Mouse (Mus musculus): ENCODE results near the gene Gm11492.

The Gm11492 gene

DNA sequence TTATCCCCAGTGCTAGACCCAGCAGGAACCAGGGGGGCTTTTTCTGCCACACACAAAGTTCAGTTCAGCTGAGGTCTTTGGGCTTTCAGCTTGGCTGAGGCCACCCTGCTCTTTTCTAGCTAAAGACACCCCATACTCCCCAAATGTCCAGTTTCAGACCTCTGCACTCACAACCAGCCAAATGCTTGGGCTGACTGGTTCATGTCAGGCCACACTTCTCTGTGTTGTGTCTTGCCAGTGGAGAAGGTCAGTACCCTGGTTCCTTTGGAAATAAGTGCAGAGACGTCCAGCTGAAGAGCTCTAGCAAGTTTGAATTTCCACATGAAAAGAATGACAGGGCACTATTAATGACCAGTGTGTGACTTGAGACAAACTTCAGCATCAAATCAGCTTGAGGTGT lies 13.3 kb downstream of the Gm11492 start:
- DNase-seq: no peak

DNA sequence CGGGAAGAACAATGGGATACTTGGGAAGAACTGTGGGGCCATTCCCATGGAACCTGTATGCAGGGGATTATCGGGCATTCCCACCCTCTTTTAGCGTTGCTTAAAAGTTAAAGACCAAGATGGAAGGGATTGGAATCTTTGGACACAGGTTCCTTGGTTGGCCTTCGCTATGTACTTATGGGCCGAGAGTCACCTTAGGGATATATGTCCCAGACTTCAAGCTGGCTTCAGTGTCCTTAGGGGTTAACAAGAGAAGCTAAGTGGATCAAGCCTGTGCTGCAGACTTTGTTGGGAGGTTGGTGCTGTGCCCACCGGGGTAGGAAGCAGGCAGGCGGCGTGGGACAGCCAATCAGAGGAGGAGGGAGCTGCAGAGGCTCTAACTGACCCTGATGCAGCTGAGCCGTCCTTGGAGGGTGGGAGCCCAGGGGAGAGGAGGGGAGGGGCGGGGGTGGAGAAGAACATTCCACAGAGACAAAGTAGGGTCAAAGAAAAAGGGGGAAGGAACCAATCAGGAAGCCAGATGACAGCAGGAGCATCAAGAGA lies 14.2 kb downstream of the Gm11492 start:
- peak in 1 of 2 experiments; percentile 11 for DNase-seq

DNA sequence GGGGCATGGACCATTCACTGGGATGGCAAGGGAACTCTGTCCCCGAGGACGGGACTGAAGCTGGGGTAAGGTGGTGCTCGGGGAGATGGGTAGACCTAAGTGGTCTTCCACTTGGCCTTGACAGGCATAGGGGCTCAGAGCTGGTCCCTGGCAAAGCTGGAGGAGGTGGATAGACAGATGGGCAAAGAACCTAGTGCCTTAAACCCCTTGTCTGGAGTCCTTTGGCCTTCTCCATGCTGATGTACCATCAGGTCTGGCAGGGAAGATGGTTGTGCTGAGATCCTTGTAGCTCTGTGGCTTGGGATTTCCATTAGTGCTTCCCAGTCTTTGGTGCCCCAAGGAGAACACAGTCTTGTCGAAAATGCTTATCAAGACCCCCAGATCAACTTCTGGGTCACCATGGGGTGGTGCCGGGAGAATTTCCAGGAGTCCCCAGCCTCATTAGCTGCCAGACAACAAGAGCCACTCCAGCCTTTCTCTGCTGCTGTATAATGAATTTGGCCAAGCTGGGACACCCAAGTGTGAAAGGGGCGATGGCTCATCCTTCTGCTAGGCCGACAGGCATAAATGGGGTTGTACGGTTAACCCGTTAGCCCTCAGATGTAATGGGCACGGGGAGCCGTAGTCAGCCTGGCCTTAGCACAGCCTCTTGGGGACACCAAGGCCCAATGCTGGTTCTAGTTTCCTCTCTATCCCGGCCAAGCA lies 14.9 kb downstream of the Gm11492 start:
- no peak for DNase-seq

GRCm38 (mm10) chr11:87581933-87582710 lies 15.7 kb downstream of the Gm11492 start:
- DNase-seq: no peak

DNA sequence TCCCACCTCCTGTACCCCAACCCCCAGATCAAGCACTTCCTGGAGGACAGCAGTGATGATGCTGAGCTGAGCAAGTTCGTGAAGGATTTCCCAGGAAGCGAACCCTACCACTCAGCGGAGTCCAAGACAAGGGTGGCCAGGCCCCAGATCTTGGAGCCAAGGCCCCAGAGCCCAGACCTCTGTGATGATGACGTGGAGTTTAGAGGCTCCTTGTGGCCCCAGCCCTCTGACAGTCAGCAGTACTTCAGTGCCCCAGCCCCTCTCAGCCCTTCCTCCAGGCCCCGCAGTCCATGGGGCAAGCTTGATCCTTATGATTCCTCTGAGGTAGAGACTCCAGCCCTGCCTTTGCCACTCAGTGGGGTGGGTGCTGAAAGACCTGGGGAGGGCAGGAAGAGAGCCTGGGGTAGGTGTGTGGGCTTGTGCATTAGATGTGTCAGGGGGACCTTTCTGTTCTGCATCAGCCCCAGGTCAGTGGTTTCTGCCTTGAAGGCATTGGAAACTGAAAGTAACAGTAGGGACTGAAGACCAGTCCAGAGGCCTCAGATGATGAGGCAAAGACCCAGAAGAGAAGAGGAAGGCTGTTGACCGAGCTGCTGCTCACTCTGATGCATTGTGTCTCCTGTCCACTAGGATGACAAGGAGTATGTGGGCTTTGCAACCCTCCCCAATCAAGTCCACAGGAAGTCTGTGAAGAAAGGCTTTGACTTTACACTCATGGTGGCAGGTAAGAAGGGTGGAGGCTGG lies 17.0 kb downstream of the Gm11492 start:
- no peak for DNase-seq

GRCm38 (mm10) chr11:87584711-87585505 lies 18.5 kb downstream of the Gm11492 start:
- DNase-seq: peak; percentile 64 to 77

GRCm38 (mm10) chr11:87587211-87587874 lies 20.9 kb downstream of the Gm11492 start:
- DNase-seq: no peak

DNA sequence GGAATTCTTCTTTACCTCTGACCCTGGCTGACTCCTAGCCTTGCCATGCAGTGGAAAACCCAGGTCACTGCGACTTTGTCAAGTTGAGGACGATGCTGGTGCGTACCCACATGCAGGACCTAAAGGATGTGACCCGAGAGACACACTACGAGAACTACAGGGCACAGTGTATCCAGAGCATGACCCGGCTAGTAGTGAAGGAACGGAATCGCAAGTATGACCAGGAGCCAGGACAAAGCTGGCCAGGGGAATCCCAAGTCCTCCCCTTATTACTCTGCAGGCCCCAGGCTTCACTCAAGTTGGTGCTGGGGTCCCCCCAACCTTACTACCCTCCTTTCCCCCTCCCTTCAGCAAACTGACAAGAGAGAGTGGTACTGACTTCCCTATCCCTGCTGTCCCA lies 23.2 kb downstream of the Gm11492 start:
- DNase-seq: no peak

DNA sequence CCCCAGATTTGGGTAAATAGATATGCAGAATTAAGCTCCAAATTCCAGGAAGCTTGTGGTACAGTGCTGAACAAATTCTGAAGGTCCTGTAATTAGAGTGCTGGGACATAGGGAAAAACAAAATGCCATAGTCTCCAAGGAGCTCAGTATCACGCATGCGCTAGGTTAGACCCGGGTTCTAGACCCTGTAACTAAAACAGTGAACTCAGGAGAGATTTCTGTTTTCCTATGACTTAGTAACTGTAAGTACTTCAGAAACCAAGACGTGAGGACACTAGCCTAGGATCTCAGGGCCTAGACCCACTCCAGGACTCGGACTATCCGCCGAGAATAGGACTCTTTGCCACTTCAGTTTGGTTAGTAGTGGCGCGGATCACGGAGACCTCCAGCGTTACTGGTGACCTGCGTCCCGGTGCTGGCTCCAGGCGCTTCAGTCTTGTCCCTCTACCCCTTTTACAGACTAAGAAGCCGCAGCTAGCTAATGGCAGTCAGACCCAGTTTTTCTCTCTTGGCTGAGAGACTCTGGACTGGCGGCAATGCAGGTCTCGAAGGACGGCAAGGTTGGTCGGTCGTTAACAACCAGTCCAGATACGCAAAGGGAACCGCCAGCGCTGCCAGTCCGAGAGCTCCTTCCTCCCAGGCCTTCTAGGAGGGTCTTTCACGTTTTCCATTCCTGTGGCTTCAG lies 24.5 kb downstream of the Gm11492 start:
- peak; percentile 42 to 65 for DNase-seq

- peak; percentile 98 to 99 for DNase-seq
Observed at GRCm38 (mm10) chr11:87591526-87592353, 25.3 kb downstream of the Gm11492 start, which contains the start of gene Mtmr4. Gene Mtmr4, plus strand, starts transcription at chr11:87592162.

DNA sequence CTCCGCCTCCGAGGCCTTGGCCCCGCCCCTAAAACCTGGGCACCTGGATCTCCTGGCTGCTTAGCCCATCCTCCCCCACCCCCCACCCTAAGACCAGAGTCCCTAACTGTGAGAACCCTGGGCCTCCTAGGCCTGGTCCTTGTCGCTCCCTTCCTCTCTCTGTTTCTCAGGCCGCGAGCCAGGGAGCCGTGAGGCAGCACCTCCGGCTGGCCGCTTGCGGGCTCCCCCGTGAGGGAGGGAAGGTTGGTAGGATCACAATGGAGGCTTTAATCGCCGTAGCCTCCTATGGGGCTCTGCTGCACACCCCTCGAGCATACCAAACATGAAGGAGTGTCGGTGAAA lies 25.9 kb downstream of the Gm11492 start:
- no peak for DNase-seq

DNA sequence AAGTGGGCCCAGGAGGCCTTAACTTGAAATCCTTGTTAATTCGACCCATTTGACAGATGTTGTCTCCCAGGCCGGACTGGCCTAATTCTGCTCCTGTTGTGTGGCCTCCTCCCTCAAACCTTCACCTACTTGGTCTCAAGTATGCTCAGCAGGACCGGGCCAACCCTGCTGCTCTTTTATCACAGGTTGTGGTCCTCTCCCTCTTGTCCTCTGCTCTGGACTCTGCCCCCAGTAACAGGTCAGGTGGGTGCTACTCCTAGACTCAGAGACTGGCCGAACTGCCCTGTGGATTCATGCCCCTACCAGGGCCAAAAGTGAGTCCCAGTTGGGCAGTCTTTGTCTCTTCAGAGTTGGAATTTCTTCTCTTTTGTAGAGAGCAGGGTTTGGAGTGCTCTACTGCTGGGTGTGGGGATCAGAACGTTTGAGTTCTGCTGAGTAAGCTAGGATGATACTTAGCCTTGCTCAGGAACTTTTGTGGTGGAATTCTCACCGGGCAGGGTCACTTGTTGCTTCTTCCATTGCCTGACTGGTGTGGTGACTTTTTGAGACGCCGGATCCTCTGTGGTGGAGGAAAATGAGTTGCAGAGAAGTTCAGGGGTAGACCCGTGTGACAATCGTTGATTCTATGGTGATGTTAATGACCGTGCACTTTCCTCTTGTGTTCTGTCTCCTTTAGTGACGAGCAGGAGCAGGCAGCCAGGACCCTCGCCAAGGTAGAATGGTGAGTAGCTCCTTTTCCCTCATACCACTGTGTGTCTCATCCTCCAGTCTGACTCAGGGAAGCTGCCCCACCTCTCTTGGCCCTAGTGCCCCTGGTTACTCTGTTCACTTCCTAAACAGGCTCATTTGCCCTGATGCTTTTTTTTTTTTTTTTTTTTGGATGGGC lies 26.5 kb downstream of the Gm11492 start:
- DNase-seq: peak in 1 of 2 experiments; percentile 55

GRCm38 (mm10) chr11:87595327-87595841 lies 28.9 kb downstream of the Gm11492 start:
- DNase-seq: peak; percentile 88 to 92

GRCm38 (mm10) chr11:87595976-87596375 lies 29.5 kb downstream of the Gm11492 start:
- DNase-seq: peak; percentile 33 to 49

DNA sequence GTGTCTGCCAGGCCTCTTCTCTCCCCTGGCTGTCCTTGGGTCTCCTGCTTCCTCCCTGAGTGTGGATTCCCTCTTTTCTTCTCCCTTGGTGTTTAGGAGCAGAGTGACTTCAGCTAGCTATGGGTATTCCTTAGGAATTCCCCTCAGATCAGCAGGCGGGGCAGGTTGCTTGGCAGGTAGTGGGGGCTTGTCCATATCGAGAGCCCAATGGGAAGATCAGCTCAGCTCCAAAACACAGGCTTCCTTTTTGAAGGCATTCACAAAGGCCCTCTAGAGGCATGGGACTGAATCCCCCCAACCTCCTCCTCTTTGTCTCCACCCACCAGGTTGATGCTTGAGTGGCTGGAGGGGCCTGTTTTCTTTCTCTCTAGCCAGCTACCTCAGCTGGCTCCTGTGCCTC lies 30.0 kb downstream of the Gm11492 start:
- DNase-seq: peak in 1 of 2 experiments; percentile 19

- DNase-seq: peak in 1 of 2 experiments; percentile 2
Observed at GRCm38 (mm10) chr11:87597061-87597460, 30.6 kb downstream of the Gm11492 start.

- no peak for DNase-seq
Observed at GRCm38 (mm10) chr11:87599395-87600089, 33.1 kb downstream of the Gm11492 start.

DNA sequence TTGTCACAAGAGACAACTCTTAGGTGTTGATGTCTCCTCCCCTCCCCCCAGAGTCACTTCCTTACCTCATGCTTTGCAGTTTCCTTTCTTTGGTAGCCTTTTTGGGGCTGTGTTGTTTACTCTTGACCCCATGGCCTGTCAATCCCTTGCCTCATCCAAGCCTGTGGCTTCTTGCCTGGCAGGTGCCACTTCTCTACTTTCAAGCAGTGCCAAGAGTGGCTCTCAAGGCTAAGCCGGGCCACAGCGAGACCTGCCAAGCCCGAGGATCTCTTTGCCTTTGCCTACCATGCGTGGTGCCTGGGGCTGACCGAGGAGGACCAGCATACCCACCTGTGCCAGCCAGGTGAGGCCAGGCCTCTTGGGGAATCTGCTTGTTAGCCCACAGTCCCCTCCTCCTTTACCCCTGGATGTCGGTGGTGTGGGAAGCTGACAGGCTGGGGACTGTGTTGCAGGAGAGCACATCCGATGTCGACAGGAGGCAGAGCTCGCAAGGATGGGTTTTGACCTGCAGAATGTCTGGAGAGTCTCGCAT lies 33.9 kb downstream of the Gm11492 start:
- DNase-seq: peak in 1 of 2 experiments; percentile 0
